Mouse (Mus musculus) 3134 (cell line): ENCODE data around the gene Ccdc7b.
"Not testable (repeated sequence)": the region's sequence is repeated elsewhere in the genome, so short reads cannot be mapped to it uniquely, and the experiment has no call there.

ENCODE experiments used
- DNase-seq: peaks from one replicate; pipeline ENCODE4 v3.0.0-alpha.2; 2011; ENCODE audit warnings: low spot score; ENCODE audit not compliant: insufficient read length; ENCODE audit errors: extremely low read depth

Gene Ccdc7b

DNA sequence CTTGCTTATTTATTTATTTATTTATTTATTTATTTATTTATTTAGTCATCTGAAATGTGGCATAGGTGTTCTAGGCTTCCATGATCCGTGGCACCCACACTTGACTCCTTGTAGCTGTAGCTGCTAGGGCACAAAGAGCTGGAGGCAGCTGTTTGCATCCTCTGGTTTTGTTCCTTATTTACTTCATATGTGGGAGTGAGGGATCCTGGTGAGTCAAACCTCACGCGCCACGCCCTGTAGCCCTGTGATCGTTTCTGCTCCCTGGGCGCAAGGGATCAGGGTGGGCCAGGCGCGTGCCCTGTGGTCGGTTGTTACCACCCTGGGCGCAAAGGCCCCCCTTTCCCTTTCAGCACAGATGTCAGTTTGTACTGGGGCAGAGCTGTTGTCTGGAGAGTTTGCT is at the start of gene Ccdc7b:
TSS of gene Ccdc7b (plus strand) at position 301 of the 400 bp plus-strand sequence.
- not testable (repeated sequence) for DNase-seq

DNA sequence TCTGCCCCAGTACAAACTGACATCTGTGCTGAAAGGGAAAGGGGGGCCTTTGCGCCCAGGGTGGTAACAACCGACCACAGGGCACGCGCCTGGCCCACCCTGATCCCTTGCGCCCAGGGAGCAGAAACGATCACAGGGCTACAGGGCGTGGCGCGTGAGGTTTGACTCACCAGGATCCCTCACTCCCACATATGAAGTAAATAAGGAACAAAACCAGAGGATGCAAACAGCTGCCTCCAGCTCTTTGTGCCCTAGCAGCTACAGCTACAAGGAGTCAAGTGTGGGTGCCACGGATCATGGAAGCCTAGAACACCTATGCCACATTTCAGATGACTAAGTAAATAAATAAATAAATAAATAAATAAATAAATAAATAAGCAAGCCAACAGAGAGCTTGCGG is 1.5 kb upstream of the Ccdc7b start, which contains the start of gene Ccdc7a:
TSS of gene Ccdc7a (minus strand) at position 101 of the 400 bp plus-strand sequence.
- DNase-seq: not testable (repeated sequence)

DNA sequence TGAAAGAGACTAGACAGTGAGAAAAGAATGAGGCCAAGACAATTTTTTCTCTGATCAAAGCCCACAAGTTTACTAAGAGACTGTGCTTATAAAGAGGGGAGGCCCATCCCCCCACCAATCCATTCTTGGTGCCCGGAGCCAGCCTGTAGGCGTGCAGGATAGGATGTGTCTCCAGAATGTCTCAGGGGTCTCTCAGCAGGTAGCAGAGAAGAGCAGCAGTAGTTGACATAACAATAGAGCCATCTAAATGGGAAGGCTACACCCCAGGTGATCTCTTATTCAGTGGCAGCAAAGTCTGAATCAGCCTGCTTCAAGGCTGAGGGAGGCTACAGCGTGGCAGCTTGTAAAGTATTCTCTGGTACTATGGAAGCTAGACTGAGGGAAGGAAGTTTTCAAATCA is 48.8 kb downstream of the Ccdc7b start:
- DNase-seq: not testable (repeated sequence)

DNA sequence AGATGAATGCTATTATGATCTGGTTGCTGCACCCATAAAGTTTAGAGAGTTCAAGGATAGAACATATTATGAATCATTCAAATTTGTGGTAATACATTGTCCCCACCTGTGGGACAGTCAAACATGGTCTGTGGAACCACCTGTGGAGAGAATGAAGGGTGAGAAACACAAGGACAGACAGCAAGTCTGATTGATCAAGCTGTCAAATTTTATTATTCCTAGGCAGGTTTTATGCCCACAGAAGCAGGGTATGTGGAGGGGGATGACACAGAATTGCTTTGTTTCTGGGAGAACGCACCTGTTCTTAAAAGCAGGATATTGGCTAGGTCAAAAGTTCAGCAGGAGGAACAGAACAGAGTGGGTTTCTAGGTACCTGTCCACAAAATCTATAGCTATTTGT is 64.6 kb downstream of the Ccdc7b start, which contains the start of gene Gm10999:
TSS of gene Gm10999 (minus strand) at position 101 of the 400 bp plus-strand sequence.
- DNase-seq: no peak

DNA sequence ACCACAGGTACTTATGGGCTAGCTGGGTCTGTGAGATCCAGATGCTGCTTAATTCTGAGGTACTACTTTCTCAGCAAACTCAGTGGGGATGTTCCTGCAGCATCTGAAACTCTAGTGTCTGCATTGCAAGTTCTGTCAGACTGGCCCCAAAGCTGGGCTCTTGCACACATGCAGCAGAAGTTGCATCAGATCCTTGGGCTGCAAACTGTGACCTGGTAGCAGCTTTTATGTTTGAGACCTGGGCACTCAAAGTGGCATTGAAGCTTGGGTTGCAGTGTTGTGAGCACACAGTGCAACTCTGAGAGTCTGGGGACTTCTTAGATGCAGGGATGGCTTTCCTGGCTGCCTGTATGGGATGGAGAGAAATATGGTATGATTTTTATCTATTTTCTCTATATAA is 66.5 kb downstream of the Ccdc7b start:
- no peak for DNase-seq
